Mouse (Mus musculus) embryonic fibroblast, embryonic 13.5 days (primary cell): ENCODE measurements around the gene March11.

ENCODE experiments used
- CTCF ChIP-seq: IDR thresholded peaks from 2 replicates; pipeline ENCODE4 v1.5.1; 2011; ENCODE audit warnings: mild to moderate bottlenecking, control low read depth, low read length, moderate library complexity, borderline replicate concordance; ENCODE audit not compliant: insufficient read depth
- POLR2A ChIP-seq: IDR thresholded peaks from 2 replicates; pipeline ENCODE4 v1.6.1; 2011; ENCODE audit warnings: low read depth, mild to moderate bottlenecking, control low read depth, low read length, moderate library complexity

- TF ChIP-seq CTCF (no peak), POLR2A (no peak)
These were observed 128.3 kb downstream of the March11 start for GRCm38 (mm10) chr15:26437113-26437512.
